Mouse (Mus musculus) heart, adult 2 months (tissue): Measurements from ENCODE around the gene Sycn.

Experiments
- CTCF ChIP-seq: fragments of 200-600 bp; IDR thresholded peaks from 2 replicates; pipeline ENCODE4 v1.8.1; 2022; ENCODE audit warnings: antibody characterized with exemption, mild to moderate bottlenecking, moderate library complexity
- EP300 ChIP-seq: fragments of 200-500 bp; IDR thresholded peaks from 2 replicates; pipeline ENCODE4 v1.6.1; 2011; ENCODE audit warnings: low read depth, low read length, control low read depth; ENCODE audit not compliant: insufficient read depth
- POLR2A ChIP-seq: fragments of 200-500 bp; IDR thresholded peaks from 2 replicates; pipeline ENCODE4 v1.6.1; 2011; ENCODE audit warnings: mild to moderate bottlenecking, low read depth, low read length, control low read depth; ENCODE audit not compliant: insufficient read depth

DNA sequence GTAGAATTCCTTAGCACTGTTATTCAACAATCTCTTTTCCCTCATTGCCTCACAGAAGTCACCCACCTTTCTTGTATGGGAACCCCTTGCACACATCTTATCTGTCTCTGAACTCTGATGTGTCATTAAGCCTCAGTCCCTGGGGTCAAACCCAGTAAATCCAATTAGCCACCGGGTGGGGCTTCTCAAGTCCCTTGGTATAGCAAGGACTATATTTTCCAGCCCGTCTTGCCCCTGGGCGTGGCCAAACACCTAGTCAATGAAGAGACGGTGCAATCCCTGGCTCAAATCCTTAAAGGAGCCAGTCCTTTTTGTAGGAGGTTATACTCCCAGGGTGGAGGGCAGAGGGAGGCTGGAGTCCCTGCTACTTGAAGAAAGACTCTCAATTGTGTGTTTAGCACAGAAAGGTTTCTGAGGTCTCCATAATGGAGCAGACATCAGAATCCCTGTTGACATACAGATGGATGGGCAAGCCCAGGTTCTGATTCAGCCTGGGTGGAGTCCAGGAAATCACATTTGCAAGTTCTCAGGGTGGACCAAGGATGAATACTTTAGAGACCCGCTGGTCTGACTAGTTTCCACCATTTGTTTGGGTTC, 15.4 kb downstream of the Sycn start:
- TF ChIP-seq POLR2A (no peak), EP300 (no peak), CTCF (no peak)
